ENCODE assay signal across 18 mouse cellular contexts in the genomic region with DNA sequence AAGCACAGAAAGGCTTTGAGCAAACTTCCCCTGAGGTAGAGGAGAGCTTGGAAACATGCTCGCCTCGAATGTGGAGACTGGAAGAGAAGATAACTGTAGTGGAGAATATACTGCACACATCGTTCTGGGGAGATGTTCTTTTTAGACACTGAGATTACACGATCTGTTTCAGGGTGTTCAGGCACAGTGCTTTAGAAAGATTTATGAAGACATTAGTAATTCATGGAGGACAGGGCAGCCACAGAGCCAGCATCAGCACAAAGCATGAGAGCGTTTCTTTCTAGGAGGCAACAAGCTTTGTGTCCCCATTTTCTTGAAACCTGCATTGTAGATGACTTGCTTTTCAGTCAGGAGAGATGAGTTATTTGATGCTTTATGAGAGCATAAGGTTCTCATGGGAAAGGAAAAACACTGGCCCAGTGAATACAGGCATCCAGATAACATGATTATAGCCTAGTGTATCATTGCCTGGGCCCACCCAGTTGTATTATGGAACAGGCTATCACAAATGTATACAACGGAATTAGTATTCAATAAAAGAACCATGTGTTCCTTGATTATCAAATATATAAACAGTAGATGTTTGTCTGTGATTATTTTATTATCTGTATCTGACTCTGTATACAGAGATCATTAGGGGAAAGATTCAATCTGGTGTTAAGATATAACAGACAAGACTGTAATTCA.
"Had no signal": no experiment of that assay in that cellular context is flagged by ENCODE, and none has a peak within 500 bp of the region (broad histone marks: within the 10 kb centered on the region; RNA-seq: fewer than 3 reads in every experiment).

No protein-coding gene starts in this region.

- H3K27ac ChIP-seq: layer of hippocampus, adult 2 months; limb, embryonic 13.5 days; liver, embryonic 14.5 days; midbrain, embryonic 10.5 days had no signal

- H3K9ac ChIP-seq: limb, embryonic 13.5 days; liver, embryonic 14.5 days had no signal

- H3K9me3 ChIP-seq: limb, embryonic 13.5 days; midbrain, embryonic 10.5 days had no signal

- H3K36me3 ChIP-seq: limb, embryonic 13.5 days; midbrain, embryonic 10.5 days had no signal

- H3K4me3 ChIP-seq: layer of hippocampus, adult 2 months; limb, embryonic 13.5 days; midbrain, embryonic 10.5 days; myocyte had no signal

- H3K4me2 ChIP-seq: limb, embryonic 13.5 days had no signal

- ATAC-seq: hindbrain, embryonic 16.5 days; inflammation-experienced regulatory T-cells, adult 6 months had no signal

- DNase-seq: kidney, adult 9 months; kidney, postnatal 10 days; kidney, postnatal 4 days; left cerebral cortex, postnatal 4 days; lung, postnatal 10 days; midbrain, embryonic 14.5 days; retina, postnatal 1 day; right cerebral cortex, postnatal 4 days; spleen, adult 18-20 months; thymus, adult 18-20 months; thymus, postnatal 14 days had no signal

- H3K27me3 ChIP-seq: limb, embryonic 13.5 days had no signal

- H3K4me1 ChIP-seq: limb, embryonic 13.5 days; midbrain, embryonic 10.5 days had no signal
